Mouse (Mus musculus): ENCODE data around the gene Reep1.

Reep1 gene

DNA sequence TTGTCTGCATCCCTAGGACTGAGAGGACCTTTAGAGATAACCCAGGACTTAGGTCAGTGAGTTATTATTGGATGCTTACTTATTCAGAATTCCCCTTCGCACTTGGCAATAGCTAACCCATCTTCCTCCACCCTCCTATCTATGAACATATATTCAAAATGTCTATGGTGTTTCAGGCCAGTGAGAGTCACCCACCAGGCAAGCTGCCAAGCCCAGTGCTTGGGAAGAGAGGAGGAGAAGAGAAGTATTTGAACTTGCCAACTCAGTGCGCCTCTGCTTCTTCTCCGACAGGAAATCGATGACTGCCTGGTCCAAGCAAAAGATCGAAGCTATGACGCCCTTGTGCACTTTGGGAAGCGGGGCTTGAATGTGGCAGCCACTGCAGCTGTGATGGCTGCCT is 73.1 kb downstream of the Reep1 start:
- in situ Hi-C loops (cut with MseI, MboI) = no loop called here

DNA sequence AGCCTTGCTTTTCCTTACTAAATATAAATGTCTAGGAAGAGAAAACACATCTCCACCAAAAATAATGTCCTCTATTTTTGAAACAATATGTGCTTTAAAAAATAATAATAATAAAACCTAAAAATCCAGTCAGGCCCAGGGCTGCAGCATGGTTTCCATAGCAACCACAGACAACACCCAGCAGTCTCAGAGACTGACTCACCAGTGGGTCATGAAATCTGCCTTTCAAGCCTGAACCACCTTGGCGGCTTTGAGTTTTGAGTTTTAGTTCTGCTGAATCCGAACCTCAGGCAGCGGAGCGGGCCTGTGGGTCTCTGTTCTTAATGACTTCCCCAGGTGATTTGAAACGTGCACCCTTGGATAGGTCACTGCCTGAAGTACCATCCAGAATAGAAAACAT is 75.8 kb downstream of the Reep1 start:
- in situ Hi-C loops (cut with MseI, MboI) = no loop called here

DNA sequence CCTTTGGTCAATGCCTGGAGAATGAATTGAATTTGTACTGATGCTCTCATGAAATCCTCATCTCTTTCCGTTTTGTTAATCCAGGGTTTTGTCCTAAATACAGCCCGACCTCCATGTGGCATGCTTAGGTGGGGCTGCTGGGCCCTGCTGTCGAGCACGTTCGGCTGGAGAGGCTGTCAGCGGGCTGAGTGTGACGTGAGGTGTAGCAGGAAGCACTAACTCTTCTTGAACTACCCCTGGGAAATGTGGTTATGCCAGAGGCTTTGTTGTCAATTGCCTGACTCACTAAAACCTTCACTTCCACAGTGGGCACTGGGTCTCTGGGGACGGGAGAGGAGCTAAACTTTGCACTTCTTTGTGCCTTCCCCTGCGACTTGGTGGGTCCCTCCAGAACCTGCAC is 81.0 kb downstream of the Reep1 start:
- in situ Hi-C loops (cut with MseI, MboI) = no loop called here

DNA sequence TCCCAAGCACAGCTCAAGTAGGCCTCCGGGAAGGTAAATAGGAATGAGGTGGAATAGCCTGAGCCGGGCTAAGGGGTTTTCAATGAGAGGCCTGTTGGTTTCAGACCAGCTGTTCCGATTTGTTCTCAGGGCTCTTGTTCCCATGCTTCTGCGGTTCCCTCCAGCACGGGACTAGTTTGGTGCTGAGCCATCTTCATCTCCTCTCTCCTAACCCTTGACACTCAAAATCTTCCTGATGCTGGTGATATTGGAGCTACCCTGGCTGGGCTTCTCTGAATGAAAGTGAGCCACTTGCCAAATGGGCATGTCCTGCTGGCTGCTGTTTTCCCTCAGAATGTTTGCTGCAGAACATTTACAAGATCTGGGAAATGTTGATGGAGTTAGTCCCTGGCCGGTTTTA is 84.4 kb downstream of the Reep1 start:
- in situ Hi-C loops (cut with MseI, MboI) = no loop called here

DNA sequence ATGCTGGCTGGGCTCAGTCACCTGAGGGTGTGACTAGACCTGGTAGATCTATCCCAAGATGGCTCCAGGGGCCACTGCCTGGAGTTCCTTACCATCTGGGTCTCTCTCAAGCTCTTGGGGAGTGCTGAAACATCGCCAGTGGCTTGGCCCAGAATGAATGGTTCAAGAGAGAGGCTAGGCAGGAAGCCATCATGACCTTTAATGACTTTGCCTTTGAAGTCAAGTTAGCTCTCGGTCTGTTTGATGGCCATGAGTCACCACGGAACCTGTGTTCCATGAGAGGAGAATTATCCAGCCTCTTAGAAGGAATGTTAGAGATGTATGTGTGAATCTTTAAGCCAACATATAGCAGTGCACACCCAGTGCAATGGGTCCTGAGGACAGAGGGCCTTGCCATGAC is 92.0 kb downstream of the Reep1 start:
- in situ Hi-C loops (cut with MseI, MboI) = no loop called here

DNA sequence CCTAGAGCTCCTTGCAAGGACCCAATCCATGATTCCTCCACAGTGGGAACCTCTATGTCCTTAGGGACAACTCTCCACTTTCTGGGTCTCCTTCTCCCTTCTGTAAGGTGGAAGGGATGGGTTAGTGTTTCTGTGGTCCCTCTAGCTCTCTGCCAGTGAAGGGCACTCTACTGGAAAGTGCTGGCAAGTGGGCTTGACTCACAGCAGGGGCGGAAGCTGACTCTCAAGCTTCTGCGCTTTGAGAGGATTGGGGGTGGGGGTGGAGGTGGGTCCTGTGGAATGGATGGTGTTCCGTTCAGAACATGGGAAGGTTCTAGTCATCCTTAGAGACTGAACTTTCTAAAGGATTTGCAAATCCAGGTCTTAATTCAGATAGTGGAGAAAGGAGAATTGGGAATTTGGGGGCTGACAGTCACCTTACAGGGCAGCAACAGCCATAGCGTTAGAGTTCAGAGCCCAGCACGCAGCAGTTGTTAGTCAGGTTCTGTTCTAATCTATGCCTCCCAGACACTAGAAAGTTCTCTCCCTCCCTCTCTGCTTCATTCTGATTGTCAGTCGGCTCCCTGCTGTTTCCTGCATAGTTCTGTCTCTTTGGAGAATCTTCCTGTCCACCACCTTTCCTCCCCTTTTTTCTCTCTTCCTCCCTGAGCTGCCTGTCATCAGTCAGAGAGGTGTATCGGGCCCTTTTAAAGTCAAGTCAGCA is 93.8 kb downstream of the Reep1 start:
- in situ Hi-C loops (cut with MseI, MboI) = loop anchor here (25.0 kb wide), 1 partner anchor 189 kb away; no protein-coding TSS in a partner anchor

DNA sequence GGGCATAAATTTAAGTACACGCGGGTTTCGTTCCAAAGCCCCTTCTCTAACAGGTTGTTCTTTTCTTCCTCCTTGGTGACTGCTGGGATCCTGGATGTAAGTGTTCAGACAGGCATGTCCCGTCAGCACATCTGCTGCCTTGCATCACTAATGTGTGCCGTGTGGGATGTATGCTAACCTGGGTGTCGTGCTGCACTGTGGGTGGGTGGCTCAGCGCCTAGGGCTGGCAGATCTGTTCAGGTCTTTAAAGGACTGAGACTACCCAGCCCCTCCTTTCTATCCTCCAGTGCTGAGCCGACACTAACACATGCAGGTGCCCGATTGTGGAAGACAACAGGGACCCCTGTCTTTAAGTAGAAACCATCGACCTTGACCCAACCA is 94.3 kb downstream of the Reep1 start:
- in situ Hi-C loops (cut with MseI, MboI) = loop anchor here (25.0 kb wide), 1 partner anchor 189 kb away; no protein-coding TSS in a partner anchor

DNA sequence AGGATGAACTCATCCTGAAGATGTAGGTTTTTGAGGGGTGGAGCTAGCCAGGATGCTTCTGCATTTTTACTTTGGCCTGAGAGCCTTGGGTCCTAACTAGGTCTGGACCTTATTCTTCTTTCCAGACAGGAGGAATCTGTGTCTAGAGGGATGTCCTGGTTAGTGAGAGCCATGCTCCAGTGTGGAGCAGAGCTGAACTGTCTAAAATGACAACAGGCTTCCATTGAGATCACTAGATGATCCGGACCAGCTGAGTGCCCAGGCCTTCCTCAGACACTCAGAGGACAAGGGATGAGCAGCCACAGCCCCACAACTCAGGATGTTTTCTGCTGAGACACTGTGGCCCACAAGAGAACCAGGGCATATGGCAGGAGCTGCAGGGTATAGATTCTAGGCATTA is 96.2 kb downstream of the Reep1 start:
- in situ Hi-C loops (cut with MseI, MboI) = loop anchor here (25.0 kb wide), 1 partner anchor 191 kb away; no protein-coding TSS in a partner anchor

DNA sequence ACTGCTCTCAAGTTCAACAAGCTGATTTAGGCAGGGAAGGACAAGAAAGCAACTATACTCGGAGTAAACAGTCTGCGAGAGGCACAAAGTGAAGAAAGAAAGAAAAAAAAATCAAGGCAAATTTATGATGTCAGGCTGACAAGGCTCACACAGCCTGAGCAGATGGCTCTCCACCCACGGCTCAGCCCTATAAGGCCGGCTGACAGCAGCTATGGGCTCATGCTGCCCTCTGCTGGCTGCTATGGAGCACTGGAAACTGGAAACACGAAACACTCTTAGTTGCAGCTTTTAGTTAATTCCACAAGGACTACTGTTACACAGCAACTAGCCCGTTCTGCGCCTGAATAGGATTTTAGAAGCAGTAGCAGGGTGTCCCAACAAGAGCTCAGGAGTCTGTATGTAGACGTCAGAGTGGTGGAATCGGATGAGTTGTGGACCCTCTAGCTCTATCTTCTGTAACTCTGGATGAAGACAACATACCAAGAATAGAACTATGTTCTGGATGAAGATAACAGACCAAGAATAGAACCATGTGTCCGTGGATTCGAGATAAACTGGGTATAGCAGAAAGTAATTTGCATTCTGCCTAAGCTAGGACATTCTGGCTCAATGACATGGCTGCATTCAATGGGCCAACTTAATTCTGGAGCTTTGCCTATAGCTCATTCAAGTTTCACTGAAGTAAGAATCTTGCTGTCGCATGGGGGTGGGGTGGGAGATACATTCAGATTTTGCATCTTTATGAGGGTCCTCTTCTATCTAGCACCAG is 96.9 kb downstream of the Reep1 start:
- in situ Hi-C loops (cut with MseI, MboI) = loop anchor here (25.0 kb wide), 1 partner anchor 192 kb away; no protein-coding TSS in a partner anchor

DNA sequence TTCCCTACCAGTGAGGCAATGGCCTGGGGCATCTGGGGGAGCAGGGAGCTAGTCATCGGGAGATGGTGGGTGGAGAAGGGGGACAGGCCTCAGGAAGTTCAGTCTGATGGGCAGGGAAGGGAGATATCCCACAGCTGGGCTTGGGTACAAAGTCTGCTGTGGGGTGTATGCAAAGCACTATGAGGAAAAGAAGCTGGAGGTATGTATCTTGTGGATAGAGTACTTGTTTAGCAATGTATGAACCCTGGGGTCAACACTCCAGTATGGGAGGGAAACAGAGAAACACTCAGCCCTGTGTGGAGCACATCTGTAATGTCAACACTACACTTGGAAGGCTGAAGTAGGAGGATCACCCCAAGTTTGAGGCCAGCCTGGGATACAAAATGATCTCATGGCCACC is 99.4 kb downstream of the Reep1 start:
- in situ Hi-C loops (cut with MseI, MboI) = loop anchor here (25.0 kb wide), 1 partner anchor 194 kb away; no protein-coding TSS in a partner anchor

DNA sequence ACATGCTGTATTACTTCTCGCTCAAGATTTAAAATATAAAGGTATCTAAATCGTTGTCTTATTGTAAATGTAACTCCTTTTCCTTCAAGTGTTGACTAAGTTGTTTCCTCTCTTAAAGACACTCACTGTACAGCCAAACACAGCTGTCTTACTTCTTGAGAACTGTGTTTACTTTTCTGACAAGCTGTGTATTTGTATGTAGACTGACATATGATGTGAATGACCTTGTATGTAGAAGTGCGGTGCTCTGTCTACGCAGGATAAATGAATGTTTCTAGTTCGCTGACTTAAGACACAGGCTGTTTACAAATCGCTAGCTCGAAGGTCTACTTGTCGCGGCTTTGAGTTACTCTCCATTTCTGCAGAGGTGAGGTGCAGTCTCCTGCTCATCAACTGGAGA is 102.5 kb downstream of the Reep1 start:
- in situ Hi-C loops (cut with MseI, MboI) = loop anchor here (25.0 kb wide), 1 partner anchor 198 kb away; no protein-coding TSS in a partner anchor

DNA sequence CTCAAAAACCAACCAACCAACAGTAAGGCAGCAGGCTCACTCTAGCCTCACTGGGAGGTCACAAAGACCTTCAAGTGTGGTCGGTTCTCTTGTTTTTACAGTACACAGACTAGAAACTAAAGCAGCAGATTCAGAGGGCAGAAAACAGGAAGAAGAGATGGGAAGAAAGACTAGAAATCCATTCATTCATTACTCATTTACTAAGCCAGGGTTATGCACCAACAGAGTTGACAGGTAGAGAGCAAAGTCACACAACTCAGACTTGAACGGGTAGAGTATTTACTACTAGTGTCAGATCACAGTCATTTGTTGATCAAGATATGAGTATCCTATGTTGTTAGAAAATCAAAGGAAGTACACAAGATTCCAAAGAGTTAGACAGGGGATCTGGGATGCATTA is 105.5 kb downstream of the Reep1 start:
- in situ Hi-C loops (cut with MseI, MboI) = loop anchor here (25.0 kb wide), 1 partner anchor 201 kb away; no protein-coding TSS in a partner anchor

DNA sequence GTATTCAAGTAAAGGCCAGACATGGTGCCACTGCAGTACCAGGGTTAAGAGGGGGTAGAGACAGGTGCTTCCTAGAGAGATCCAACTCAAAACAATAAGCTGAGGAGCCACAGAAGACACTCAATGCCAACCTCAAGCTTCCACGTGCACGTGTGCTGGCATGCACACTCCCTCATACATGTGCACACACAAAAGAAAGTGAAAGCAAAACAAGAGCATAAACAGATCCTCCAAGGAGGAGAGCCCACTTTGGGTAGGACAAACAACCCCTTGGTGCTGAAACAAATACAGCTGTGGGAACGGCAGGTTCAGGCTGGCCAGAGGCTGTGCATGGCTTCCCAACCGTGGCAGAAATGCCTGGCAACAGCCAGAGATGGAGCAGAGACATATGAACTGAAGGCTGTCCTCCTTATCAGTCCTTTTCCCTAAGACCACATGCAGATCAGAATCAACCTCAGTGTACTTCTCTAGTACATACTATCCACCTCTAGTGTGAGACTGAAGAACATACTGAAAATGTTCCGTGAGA is 112.5 kb downstream of the Reep1 start:
- in situ Hi-C loops (cut with MseI, MboI) = loop anchor here (25.0 kb wide), 1 partner anchor 208 kb away; no protein-coding TSS in a partner anchor

DNA sequence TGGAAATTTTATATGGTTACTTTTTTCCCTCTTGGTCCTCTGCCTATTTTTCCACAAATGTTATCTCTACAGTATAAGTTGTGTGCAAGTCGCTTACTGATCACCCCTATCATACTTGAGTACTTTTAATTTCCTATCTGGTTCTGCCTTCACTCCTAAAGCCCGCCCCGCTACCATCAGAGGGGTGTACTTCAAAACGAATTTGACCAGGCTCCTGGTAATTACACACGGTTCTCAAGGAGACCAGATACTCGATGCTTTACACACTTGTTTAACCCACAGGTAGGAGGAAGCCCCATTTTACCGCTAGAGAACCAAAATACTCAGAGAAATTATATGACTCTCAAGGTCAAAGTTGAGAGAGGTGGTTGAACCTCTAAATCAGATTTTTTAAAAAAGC is 115.7 kb downstream of the Reep1 start:
- in situ Hi-C loops (cut with MseI, MboI) = loop anchor here (25.0 kb wide), 1 partner anchor 211 kb away; no protein-coding TSS in a partner anchor

DNA sequence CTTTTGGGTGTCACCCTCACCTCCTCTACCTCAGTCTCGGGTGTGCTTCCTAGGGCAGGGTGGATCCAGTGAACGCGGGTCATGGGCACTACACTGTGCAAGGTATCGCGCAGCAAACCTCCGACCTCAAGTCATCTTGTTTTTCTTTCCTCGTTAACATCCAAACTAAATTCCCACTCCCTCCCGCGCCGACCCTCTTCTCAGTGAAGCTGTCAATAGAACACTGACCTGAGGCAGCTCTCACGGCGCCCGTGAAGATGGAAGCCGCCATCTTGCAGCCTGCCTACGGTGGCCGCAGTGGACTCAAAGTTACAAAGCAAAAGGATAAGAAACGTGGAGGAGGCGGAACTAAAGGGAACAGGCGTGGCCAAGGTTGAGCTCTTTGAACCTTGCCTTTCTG is 116.1 kb downstream of the Reep1 start:
- in situ Hi-C loops (cut with MseI, MboI) = loop anchor here (25.0 kb wide), 1 partner anchor 211 kb away; no protein-coding TSS in a partner anchor

DNA sequence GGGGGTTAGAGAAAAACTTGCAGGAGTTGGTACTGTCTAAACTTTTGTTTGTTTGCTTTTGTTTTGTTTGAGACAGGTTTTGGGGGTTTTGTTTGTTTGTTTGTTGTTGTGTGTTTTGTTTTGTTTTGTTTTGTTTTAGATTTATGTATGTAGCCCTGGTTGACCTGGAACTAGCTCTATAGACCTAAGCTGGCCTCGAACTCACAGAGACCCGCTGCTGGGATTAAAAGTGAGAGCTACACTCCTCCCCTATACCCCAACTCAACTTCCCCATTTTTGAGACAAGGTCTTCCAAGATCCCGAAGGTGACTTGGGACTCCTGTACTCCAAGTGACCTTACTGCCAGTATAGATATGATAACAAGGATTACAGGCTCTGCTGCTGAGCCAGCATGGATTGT is 116.6 kb downstream of the Reep1 start:
- in situ Hi-C loops (cut with MseI, MboI) = loop anchor here (25.0 kb wide), 1 partner anchor 212 kb away; no protein-coding TSS in a partner anchor

DNA sequence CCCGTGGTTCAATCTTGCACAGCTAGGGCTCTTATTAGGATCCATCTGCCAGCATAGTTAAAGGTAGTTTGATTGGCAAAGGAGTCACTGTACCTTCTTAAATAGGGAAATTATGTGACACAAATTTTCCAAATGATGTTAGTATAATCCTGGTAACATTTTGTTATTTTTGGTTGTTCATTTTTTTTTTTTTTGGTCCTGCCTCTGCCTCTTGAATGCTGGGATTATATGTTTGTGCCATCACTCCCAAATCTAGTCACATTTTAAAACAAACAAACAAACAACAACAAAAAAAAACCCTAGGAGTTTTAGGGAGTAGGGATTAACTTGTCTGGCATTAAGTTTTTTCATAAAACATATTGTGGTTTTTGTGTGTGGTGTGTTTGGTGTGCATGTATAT is 119.5 kb downstream of the Reep1 start, which contains the start of gene Mrpl35:
Gene Mrpl35, minus strand, starts transcription at position 101 of the 400 bp plus-strand sequence.
- in situ Hi-C loops (cut with MseI, MboI) = no loop called here

DNA sequence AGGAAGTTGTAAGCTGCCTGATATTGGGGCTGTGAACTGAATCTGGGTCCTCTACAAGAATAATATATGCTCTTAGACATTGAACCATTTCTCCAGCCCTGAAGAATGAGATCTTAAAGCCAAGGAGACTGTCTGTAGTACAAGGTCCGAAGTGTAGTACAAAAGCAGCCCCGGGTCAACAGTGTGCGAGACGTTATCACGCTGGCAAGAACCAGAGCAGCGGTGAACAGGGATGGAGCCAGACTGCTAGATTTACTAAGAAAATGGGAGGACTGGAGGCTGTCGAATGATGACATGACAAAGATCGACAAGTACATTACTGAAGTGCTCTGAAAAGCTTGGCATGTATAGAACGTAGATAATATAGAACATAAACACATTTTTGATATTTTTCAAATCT is 122.4 kb downstream of the Reep1 start:
- in situ Hi-C loops (cut with MseI, MboI) = no loop called here

DNA sequence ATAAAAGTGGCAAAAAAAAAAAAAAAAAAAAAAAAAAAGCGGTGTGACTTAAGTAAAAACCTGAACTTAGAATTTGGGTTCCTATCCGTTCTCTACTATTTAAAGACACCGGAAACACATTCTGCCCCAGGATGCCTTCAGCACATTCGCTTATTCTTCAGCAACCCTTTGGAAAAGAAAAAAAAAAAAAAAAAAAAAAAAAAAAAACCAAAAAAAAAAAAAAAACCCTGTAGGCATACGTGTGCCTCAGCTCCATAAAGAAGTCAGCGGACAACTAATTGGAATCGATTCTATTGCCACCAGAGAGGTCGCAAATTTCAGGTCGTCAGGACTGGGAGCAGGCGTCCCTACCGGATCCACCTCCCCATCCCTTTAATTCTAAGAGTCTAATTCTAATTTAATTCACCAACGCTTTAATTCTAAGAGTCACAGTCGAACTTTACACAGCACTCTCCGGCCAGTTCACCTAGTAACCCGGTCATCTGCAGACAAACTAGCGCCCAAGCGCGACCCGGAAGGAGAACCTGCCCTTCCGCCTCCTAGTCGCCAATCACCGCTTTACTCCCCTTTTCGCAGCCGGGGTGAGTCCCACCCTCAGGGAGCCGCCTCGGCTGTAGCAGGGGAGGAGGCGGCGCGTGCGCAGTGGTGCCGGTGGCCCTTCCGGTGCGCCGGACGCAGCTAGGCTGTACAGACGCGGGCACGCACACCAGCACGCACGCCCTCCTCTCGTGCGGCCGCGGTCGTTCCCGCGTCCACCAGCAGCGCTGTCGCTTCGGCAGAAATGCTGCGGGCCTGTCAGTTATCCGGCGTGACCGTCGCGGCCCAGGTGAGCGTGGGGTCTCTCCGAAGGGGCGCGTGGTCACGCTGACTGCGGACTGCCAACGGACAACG is 123.6 kb downstream of the Reep1 start, which contains the start of gene Immt:
Gene Immt, plus strand, starts transcription at position 642 of the 891 bp plus-strand sequence.
- in situ Hi-C loops (cut with MseI, MboI) = no loop called here

DNA sequence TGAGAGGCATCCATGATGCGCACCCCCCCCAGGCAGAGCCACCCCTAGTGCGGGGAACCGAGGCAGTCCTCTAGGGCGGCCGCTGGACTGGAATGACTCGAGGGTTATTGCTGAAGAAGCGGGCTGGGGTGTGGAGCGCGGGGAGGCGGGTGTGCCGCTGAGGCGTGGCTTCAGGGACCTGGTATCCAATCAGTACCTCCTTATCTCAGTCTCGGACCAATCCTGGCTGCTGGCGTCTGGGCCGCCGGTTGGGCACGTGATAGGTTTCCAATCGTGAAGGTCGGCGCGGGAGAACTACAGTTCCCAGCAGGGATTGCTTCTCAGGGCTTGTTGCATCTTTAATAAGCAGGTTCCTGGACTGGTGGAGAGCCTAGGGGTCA is 124.2 kb downstream of the Reep1 start:
- in situ Hi-C loops (cut with MseI, MboI) = no loop called here

DNA sequence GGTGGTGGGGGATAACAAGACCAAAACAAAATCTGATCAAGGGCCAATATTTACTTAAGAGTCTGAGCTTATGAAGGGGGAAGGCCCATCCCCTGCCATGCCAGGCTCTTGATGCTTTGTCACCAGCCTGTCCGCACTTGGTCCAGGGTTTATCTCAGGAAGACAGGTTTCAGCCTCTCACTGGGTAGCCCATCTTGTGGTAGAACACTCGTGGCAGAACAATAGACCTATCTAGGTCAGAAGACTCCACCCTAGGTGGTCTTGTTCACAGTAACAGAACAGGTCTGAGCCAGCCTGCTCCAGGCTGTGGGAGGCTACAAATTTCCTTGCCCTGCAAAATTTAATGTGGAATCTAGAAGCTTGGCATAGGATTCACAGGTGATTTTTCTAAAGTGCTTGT is 129.4 kb downstream of the Reep1 start:
- in situ Hi-C loops (cut with MseI, MboI) = no loop called here
